Mouse (Mus musculus): ENCODE measurements at regions not wholly inside any gene's neighbourhood (a gene's known extent, or its start where the extent isn't known, plus 50 kb on each side); places are given as distances from the start of the nearest gene placed in this dataset.

GRCm38 (mm10) chr11:20882756-20883155 lies 51.9 kb upstream of the Lgalsl start:
- DNase-seq, result no peak

- no peak for DNase-seq
Measured at GRCm38 (mm10) chr11:20883907-20884306, 53.1 kb upstream of the Lgalsl start.

GRCm38 (mm10) chr11:20887044-20887443 lies 56.2 kb upstream of the Lgalsl start:
- no peak for DNase-seq

- DNase-seq, result no peak
Measured at GRCm38 (mm10) chr11:20890479-20890878, 59.6 kb upstream of the Lgalsl start.

- no peak for DNase-seq
Measured at GRCm38 (mm10) chr11:20891711-20892110, 60.9 kb upstream of the Lgalsl start.

- DNase-seq, result peak; percentile 88
Measured at GRCm38 (mm10) chr11:20896277-20897123, 65.6 kb upstream of the Lgalsl start.

GRCm38 (mm10) chr11:20897468-20897867 lies 66.6 kb upstream of the Lgalsl start:
- peak; percentile 79 for DNase-seq

GRCm38 (mm10) chr11:20898558-20898957 lies 67.7 kb upstream of the Lgalsl start:
- peak; percentile 55 for DNase-seq

- no peak for DNase-seq
Measured at GRCm38 (mm10) chr11:20899766-20900165, 68.9 kb upstream of the Lgalsl start.

- DNase-seq, result no peak
Measured at GRCm38 (mm10) chr11:20902001-20902400, 71.1 kb upstream of the Lgalsl start.

- DNase-seq, result no peak
Measured at GRCm38 (mm10) chr11:20902910-20903309, 72.1 kb upstream of the Lgalsl start.

GRCm38 (mm10) chr11:20907996-20908395 lies 77.1 kb upstream of the Lgalsl start:
- DNase-seq, result no peak

- no peak for DNase-seq
Measured at GRCm38 (mm10) chr11:20908471-20908870, 77.6 kb upstream of the Lgalsl start.

GRCm38 (mm10) chr11:20913042-20913441 lies 82.2 kb upstream of the Lgalsl start:
- no peak for DNase-seq

- peak; percentile 93 for DNase-seq
Measured at GRCm38 (mm10) chr11:20913598-20914296, 82.9 kb upstream of the Lgalsl start.

- DNase-seq, result no peak
Measured at GRCm38 (mm10) chr11:20914297-20914997, 83.6 kb upstream of the Lgalsl start.

- peak; percentile 88 for DNase-seq
Measured at GRCm38 (mm10) chr11:20915182-20915602, 84.3 kb upstream of the Lgalsl start.

GRCm38 (mm10) chr11:20915687-20916432 lies 85.0 kb upstream of the Lgalsl start:
- DNase-seq, result peak; percentile 42

GRCm38 (mm10) chr11:20916473-20916911 lies 85.6 kb upstream of the Lgalsl start:
- DNase-seq, result peak; percentile 76

- no peak for DNase-seq
Measured at GRCm38 (mm10) chr11:20916961-20917360, 86.1 kb upstream of the Lgalsl start.

GRCm38 (mm10) chr11:20917483-20917882 lies 86.6 kb upstream of the Lgalsl start:
- no peak for DNase-seq

GRCm38 (mm10) chr11:20923115-20923514 lies 92.3 kb upstream of the Lgalsl start:
- DNase-seq, result no peak

- peak; percentile 23 for DNase-seq
Measured at GRCm38 (mm10) chr11:20929426-20929825, 98.6 kb upstream of the Lgalsl start.
